Mouse (Mus musculus) embryonic facial prominence, embryonic 10.5 days (tissue): ENCODE data around the gene Gramd1a. TPM values are rescaled to one million over a fixed set of nuclear protein-coding genes. Genes with fewer than 3 reads are reported as not detected.

Experiments used
- DNase-seq: peaks from one replicate; pipeline ENCODE4 v3.0.0-alpha.2; 2017; ENCODE audit warnings: low spot score
- H3K27ac ChIP-seq: fragments of 300-500 bp; sonication (generic); replicated peaks from 2 replicates; pipeline ENCODE4 v1.5.1; 2016; ENCODE audit warnings: mild to moderate bottlenecking
- H3K27me3 ChIP-seq: fragments of 300-500 bp; sonication (generic); replicated peaks from 2 replicates; pipeline ENCODE4 v1.6.1; 2016; ENCODE audit warnings: low read depth, mild to moderate bottlenecking; ENCODE audit not compliant: poor library complexity, severe bottlenecking
- H3K36me3 ChIP-seq: fragments of 300-500 bp; sonication (generic); replicated peaks from 2 replicates; pipeline ENCODE4 v1.6.1; 2016; ENCODE audit warnings: mild to moderate bottlenecking, moderate library complexity
- H3K4me1 ChIP-seq: fragments of 300-500 bp; sonication (generic); 2 replicates; pipeline ENCODE4 v1.6.1; 2016
- H3K4me3 ChIP-seq: fragments of 300-500 bp; sonication (generic); 2 replicates; pipeline ENCODE4 v1.5.1; 2016; ENCODE audit warnings: mild to moderate bottlenecking, moderate library complexity
- H3K9me3 ChIP-seq: fragments of 300-500 bp; sonication (generic); 2 replicates; pipeline ENCODE4 v1.6.1; 2016; ENCODE audit warnings: mild to moderate bottlenecking
- WGBS: fragments of 180-500 bp; shearing (Covaris S2); methylation state at CpG from one replicate; pipeline ENCODE4 v1.1.7; 2016; 5-methylcytosine and 5-hydroxymethylcytosine counted together
- polyA plus RNA-seq: library from polyadenylated mRNA; unstranded; fragments of >200 nt; fragmentation: Nextera tagmentation; extraction: Ambion mirVana; gene quantifications from 2 replicates; pipeline ENCODE4 v1.2.1, GENCODE M21; 2016

The Gramd1a gene
- polyA plus RNA-seq, 1 experiment from 2014 or later, result 96.1 TPM

GRCm38 (mm10) chr7:31126851-31127724, 28.6 kb downstream of the Gramd1a start, which contains the start of gene Scn1b:
Scn1b (minus strand) TSS chr7:31127003.
- DNase-seq, result peak; percentile 63
- Histone ChIP-seq H3K27me3 (peaks cover 59% of the 10 kb centered on the region), H3K27ac (peak within 1 kb of the TSS; percentile 66), H3K36me3 (peaks cover 41% of the 10 kb centered on the region), H3K9me3 (0 out of 2 replicates have a peak, but pooled peaks cover 2% of the 10 kb centered on the region), H3K4me3 (peak within 1 kb of the TSS; percentile 67), H3K4me1 (peaks cover 17% of the 10 kb centered on the region)
- WGBS, result 1% methylated on average over 57 of the region's 60 CpGs

- 0 out of 2 replicates have a peak, but pooled peaks cover 2% of the 10 kb centered on the region for H3K9me3 ChIP-seq
- peaks cover 33% of the 10 kb centered on the region for H3K36me3 ChIP-seq
- peaks cover 59% of the 10 kb centered on the region for H3K27me3 ChIP-seq
- peak overlapping the region; percentile 66 for H3K27ac ChIP-seq
- H3K4me1 ChIP-seq, result peaks cover 17% of the 10 kb centered on the region
- 1% methylated on average over 53 of the region's 53 CpGs for whole genome bisulfite sequencing
- DNase-seq, result peak; percentile 57
- H3K4me3 ChIP-seq, result peak overlapping the region; percentile 67
Measured at GRCm38 (mm10) chr7:31126211-31126751, 29.4 kb downstream of the Gramd1a start.

GRCm38 (mm10) chr7:31125116-31125515, 30.6 kb downstream of the Gramd1a start:
- H3K36me3 ChIP-seq, result peaks cover 22% of the 10 kb centered on the region
- 84% methylated on average over 13 of the region's 13 CpGs for WGBS
- 0 out of 2 replicates have a peak, but pooled peaks cover 2% of the 10 kb centered on the region for H3K9me3 ChIP-seq
- no peak overlapping the region for H3K4me3 ChIP-seq
- no peak for DNase-seq
- H3K27ac ChIP-seq, result no peak overlapping the region
- peaks cover 59% of the 10 kb centered on the region for H3K27me3 ChIP-seq
- H3K4me1 ChIP-seq, result peaks cover 17% of the 10 kb centered on the region

GRCm38 (mm10) chr7:31124381-31124780, 31.3 kb downstream of the Gramd1a start:
- no peak overlapping the region for H3K4me3 ChIP-seq
- peaks cover 14% of the 10 kb centered on the region for H3K36me3 ChIP-seq
- no peak for DNase-seq
- H3K27ac ChIP-seq, result no peak overlapping the region
- 0 out of 2 replicates have a peak, but pooled peaks cover 2% of the 10 kb centered on the region for H3K9me3 ChIP-seq
- peaks cover 17% of the 10 kb centered on the region for H3K4me1 ChIP-seq
- peaks cover 57% of the 10 kb centered on the region for H3K27me3 ChIP-seq
- 86% methylated on average over 5 of the region's 5 CpGs for WGBS

GRCm38 (mm10) chr7:31123697-31124096, 32.0 kb downstream of the Gramd1a start:
- peaks cover 51% of the 10 kb centered on the region for H3K27me3 ChIP-seq

GRCm38 (mm10) chr7:31122641-31123631, 32.8 kb downstream of the Gramd1a start:
- Histone ChIP-seq H3K9me3 (0 out of 2 replicates have a peak, but pooled peaks cover 2% of the 10 kb centered on the region), H3K27me3 (peaks cover 43% of the 10 kb centered on the region), H3K36me3 (no peaks in the 10 kb centered on the region), H3K27ac (no peak overlapping the region), H3K4me1 (peaks cover 17% of the 10 kb centered on the region), H3K4me3 (no peak overlapping the region)
- no peak for DNase-seq
- 89% methylated on average over 16 of the region's 16 CpGs for WGBS

More at GRCm38 (mm10) chr7:31123697-31124096, 32.0 kb downstream of the Gramd1a start:
- Histone ChIP-seq H3K4me1 (peaks cover 17% of the 10 kb centered on the region), H3K36me3 (peaks cover 7% of the 10 kb centered on the region), H3K4me3 (no peak overlapping the region), H3K27ac (no peak overlapping the region), H3K9me3 (0 out of 2 replicates have a peak, but pooled peaks cover 2% of the 10 kb centered on the region)
- DNase-seq, result no peak
- WGBS, result 82% methylated on average over 3 of the region's 3 CpGs

- Histone ChIP-seq H3K27ac (no peak overlapping the region), H3K4me3 (no peak overlapping the region), H3K27me3 (peaks cover 9% of the 10 kb centered on the region), H3K36me3 (no peaks in the 10 kb centered on the region), H3K4me1 (peaks cover 28% of the 10 kb centered on the region), H3K9me3 (no peaks in the 10 kb centered on the region)
- no peak for DNase-seq
- 84% methylated on average over 5 of the region's 5 CpGs for WGBS
Measured at GRCm38 (mm10) chr7:31119556-31119955, 36.1 kb downstream of the Gramd1a start.

- WGBS, result 86% methylated on average over 7 of the region's 7 CpGs
- no peak for DNase-seq
- Histone ChIP-seq H3K9me3 (no peaks in the 10 kb centered on the region), H3K27me3 (0 out of 2 replicates have a peak, but pooled peaks cover 4% of the 10 kb centered on the region), H3K4me1 (peaks cover 35% of the 10 kb centered on the region), H3K36me3 (no peaks in the 10 kb centered on the region), H3K4me3 (no peak overlapping the region), H3K27ac (no peak overlapping the region)
Measured at GRCm38 (mm10) chr7:31118486-31118885, 37.2 kb downstream of the Gramd1a start.

GRCm38 (mm10) chr7:31117465-31117864, 38.2 kb downstream of the Gramd1a start:
- no peak for DNase-seq
- no peaks in the 10 kb centered on the region for H3K36me3 ChIP-seq
- WGBS, result 92% methylated on average over 11 of the region's 11 CpGs
- H3K27ac ChIP-seq, result no peak overlapping the region
- H3K4me3 ChIP-seq, result no peak overlapping the region
- no peaks in the 10 kb centered on the region for H3K9me3 ChIP-seq
- peaks cover 38% of the 10 kb centered on the region for H3K4me1 ChIP-seq
- H3K27me3 ChIP-seq, result 0 out of 2 replicates have a peak, but pooled peaks cover 4% of the 10 kb centered on the region

- peaks cover 43% of the 10 kb centered on the region for H3K4me1 ChIP-seq
- H3K4me3 ChIP-seq, result peak overlapping the region; percentile 34
- H3K27ac ChIP-seq, result peak overlapping the region; percentile 65
- H3K9me3 ChIP-seq, result no peaks in the 10 kb centered on the region
- WGBS, result 32% methylated on average over 16 of the region's 16 CpGs
- no peaks in the 10 kb centered on the region for H3K36me3 ChIP-seq
- 0 out of 2 replicates have a peak, but pooled peaks cover 4% of the 10 kb centered on the region for H3K27me3 ChIP-seq
- peak; percentile 60 for DNase-seq
Measured at GRCm38 (mm10) chr7:31116721-31117145, 39.0 kb downstream of the Gramd1a start.

- Histone ChIP-seq H3K36me3 (no peaks in the 10 kb centered on the region), H3K4me3 (peak overlapping the region; percentile 30; the same call in 1 of the 2 replicates), H3K4me1 (peaks cover 47% of the 10 kb centered on the region), H3K27me3 (0 out of 2 replicates have a peak, but pooled peaks cover 4% of the 10 kb centered on the region), H3K27ac (peak overlapping the region; percentile 77), H3K9me3 (no peaks in the 10 kb centered on the region)
- 15% methylated on average over 17 of the region's 17 CpGs for WGBS
- peak; percentile 71 for DNase-seq
Measured at GRCm38 (mm10) chr7:31115587-31116043, 40.1 kb downstream of the Gramd1a start.
